Mouse (Mus musculus): ENCODE measurements at regions not wholly inside any gene's neighbourhood (a gene's known extent, or its start where the extent isn't known, plus 50 kb on each side); places are given as distances from the start of the nearest gene placed in this dataset.
"Not testable (repeated sequence)": the region's sequence is repeated elsewhere in the genome, so short reads cannot be mapped to it uniquely, and the experiment has no call there.

DNA sequence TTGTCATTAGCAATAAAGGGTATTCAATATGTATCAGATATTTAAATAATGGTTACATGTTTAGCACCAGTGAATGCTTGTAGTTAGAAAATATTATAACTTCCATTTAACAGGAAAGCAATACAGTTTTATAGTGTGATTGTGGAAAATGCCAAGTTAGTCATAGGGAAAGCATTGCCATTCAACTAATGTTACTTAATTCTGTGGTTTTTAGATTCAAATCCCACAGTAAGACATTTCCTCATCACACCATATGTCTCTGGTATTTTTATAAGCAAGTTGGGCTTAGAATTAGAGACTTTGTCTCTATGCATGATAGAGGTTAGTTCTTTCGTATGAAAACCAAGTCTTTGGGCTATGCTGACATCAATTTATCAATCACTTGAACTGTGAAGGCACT, 133.0 kb downstream of the Prr30 start:
- no peak for DNase-seq

- DNase-seq: no peak
These were observed 143.3 kb downstream of the Prr30 start for GRCm38 (mm10) chr14:101056874-101057273.

GRCm38 (mm10) chr14:101055915-101056314, 144.2 kb downstream of the Prr30 start:
- peak; percentile 5 for DNase-seq

DNA sequence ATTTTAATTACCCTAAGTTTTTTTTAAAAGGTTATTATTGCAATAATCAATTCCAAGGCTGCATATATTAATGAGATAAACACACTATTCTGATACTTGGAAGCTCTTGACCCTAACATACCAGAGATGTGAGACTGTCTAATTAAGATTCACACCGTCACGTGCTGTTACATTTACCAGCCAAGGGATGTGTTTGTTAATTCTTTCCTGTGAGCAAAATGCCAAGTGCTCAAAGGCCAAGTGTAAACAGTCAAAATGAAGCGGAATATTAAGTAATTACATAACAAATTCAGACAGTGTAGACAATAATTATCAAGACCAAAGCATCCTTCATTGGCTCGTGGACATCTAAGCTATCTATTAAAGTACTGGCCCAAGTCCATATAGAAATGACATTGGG, 145.3 kb downstream of the Prr30 start:
- no peak for DNase-seq

- no peak for DNase-seq
These were observed 147.4 kb downstream of the Prr30 start for GRCm38 (mm10) chr14:101052760-101053159.

GRCm38 (mm10) chr14:101050212-101050611, 149.9 kb downstream of the Prr30 start:
- no peak for DNase-seq

- no peak for DNase-seq
These were observed 150.4 kb downstream of the Prr30 start for GRCm38 (mm10) chr14:101049664-101050203.

- no peak for DNase-seq
These were observed 156.6 kb downstream of the Prr30 start for GRCm38 (mm10) chr14:101043494-101043893.

GRCm38 (mm10) chr14:101001070-101001469, 199.1 kb downstream of the Prr30 start:
- DNase-seq: no peak

- DNase-seq: no peak
These were observed 219.4 kb downstream of the Prr30 start for GRCm38 (mm10) chr14:100980754-100981153.

GRCm38 (mm10) chr14:100978515-100978914, 221.6 kb downstream of the Prr30 start:
- no peak for DNase-seq

GRCm38 (mm10) chr14:100970970-100971369, 229.2 kb downstream of the Prr30 start:
- no peak for DNase-seq

DNA sequence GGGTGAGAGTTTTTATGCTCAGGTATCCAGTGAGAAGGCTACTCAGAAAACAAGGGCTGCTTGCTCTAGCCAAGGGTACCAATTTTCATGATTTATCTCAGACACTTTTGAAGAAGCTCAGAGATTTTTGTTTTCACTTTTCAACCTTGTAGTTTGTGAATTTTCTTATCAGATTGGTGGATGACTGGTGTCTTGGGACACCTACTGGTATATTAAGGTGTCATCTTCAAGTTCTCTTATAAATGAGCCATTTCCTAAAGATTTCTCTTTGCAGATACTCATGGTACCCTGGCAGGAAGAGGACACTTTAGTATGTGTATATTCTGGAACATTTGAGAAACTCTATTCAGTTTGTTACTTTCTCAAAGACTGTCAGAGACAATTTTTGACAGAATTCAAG, 239.9 kb downstream of the Prr30 start:
- no peak for DNase-seq

GRCm38 (mm10) chr14:100955806-100956436, 244.2 kb downstream of the Prr30 start:
- no peak for DNase-seq

GRCm38 (mm10) chr14:100950681-100951119, 249.4 kb downstream of the Prr30 start:
- no peak for DNase-seq

- not testable (repeated sequence) for DNase-seq
These were observed 252.5 kb downstream of the Prr30 start for GRCm38 (mm10) chr14:100947625-100948024.

- DNase-seq: no peak
These were observed 262.7 kb downstream of the Prr30 start for GRCm38 (mm10) chr14:100937358-100937887.

GRCm38 (mm10) chr14:100934554-100934953, 265.6 kb downstream of the Prr30 start:
- no peak for DNase-seq

- no peak for DNase-seq
These were observed 275.2 kb downstream of the Prr30 start for GRCm38 (mm10) chr14:100924880-100925279.

DNA sequence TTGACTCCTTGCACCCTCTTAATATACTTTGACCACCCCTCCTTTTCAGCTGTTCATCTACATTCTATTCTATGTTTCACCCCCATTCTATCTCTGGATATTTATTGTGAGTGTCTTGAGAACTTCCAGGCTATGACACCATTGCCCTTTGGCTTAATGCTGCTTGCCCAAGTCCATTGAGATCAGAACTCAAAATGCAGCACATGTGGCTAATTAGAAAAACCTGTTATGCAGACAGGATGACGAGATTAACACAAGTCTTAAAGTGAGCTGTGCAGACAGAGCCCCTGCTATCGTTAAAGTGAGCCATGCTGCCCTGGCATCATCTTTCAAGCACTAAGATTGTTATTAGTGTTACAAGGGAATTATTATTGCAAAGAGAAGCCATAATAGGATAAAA, 299.9 kb downstream of the Prr30 start:
- DNase-seq: no peak

- DNase-seq: no peak
These were observed 301.1 kb downstream of the Prr30 start for GRCm38 (mm10) chr14:100899074-100899473.

- no peak for DNase-seq
These were observed 310.7 kb downstream of the Prr30 start for GRCm38 (mm10) chr14:100889163-100890157.

DNA sequence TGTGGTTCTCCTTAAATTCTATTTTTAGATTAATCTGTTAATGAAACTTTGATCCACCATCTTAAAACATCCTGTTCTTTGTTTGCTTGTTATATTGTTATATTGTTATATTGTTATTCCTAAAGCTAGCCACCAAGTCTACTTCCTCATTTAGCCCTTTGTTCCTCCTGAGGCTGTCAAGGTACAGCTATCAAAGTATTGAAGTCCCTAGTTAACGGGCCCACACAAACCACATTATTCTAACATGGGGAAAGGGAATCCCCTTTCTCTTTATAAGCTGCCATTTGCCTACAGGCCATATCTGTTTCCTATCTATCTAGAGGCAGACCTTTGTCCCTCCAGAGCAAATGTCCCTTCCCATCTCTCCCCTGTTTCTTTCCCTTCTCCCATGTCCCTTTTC, 317.0 kb downstream of the Prr30 start:
- no peak for DNase-seq

All from cerebellum, adult 9-11 months (tissue).